Mouse (Mus musculus) cerebellum, postnatal 4 days (tissue): ENCODE results near the gene Chil1.

Source experiments
- DNase-seq, 2 experiments: peaks; one replicate each; pipeline ENCODE4 v3.0.0; 2022; ENCODE audit warnings: low spot score in 2 of 2, mixed read lengths in 1 of 2

Gene Chil1

DNA sequence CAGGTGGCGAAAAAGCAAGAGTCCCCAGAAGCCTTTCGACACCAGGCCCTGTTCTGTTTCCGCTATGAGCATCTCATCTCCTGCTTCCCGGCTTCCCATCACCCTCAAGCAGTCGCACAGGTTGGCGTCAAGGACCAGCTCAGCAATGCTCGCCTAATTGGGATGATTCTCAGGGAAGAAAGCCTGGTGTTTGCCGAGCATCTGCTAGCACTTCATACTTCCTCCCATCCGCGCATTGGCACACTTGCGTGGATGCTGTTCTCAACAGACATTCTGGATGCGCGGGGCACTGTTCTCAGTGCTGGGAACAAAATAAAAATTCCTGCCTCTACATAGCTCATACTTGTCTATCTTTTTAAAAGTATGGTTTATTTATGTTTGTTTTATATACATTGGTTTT is 22.3 kb downstream of the Chil1 start:
- DNase-seq, result no peak

DNA sequence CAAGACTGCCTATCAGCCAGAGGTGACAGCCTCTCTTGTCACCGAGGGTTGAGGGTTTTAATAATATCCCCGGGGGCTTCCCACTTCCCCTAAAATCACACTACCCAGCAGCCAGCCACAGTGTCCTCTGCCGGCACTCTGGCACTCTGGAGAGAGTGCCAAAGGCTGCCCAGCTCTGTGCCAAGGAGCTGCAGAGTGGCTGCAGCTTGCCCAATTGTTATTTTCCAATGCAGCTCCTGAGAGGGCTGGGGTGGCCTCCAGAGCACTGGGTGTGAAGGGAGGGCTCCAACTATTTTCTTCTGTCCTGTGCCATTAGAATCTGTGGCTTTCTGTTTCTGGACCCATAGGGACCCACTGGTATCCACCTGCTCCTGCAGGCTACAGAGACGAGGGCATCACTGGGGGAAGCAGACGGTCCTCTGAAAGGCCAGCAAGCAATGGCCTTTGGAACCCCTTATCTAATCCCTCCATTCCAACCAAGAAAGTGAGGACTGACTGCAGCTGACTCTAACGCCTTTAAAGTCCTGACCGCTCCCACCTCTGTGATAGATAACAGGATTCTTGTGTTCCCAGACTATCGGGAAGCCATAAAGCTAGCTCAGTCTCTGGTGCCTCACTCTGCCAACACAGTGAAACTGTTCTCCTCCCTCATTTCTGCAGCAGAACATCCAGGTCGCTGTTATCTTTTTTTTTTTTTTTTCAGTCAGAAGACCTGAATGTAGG is 23.5 kb downstream of the Chil1 start:
- DNase-seq, result peak in 1 of 2 experiments; percentile 38

- no peak for DNase-seq
These were observed 24.1 kb downstream of the Chil1 start for GRCm38 (mm10) chr1:134206085-134206484.

DNA sequence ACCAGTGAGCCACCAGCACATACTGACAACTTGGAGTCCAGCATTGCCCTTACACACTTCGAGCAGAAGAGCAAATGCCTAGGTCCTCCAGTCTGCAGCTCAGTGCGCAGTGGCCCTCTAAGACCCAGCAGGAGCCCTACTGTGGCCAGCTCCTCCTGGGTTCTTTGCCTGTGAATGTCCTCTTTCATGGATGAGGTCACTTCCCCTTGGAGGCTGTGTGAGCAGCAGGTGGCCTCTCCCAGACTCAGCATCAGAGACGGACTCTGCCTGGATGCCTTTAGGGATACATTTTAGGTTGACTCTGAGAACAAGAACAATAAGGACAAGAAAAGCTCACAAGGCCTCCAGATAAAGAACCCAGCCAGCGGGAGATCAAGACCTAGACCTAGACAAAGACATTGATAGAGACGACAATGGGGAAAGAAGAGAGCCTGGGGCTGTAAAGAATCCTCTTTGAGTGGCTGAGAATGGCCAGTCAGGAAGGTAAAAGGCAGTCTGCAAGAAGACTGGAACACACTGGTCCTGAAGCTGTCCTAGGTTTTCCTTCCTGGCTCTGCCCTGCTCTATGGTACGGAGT is 28.3 kb downstream of the Chil1 start:
- no peak for DNase-seq

DNA sequence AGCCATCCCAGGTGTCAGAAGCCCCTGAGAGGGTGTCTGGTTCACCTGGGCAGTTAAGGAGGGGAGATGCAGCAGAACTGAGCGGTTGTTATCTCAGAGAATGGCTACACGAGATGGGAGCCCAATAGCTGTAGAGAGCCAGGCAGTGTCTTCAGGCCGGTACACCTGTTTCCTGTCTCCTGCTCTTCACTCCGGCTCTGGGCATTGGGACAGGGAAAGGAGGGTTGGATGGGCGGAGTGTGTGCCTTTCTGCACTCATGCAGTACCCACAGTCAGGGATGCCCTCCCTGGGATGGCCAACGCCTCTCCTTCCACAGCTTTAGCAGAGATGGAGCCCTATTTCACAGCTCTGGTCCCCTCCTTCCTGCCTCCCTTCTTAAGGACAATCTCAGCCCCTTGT is 29.1 kb downstream of the Chil1 start:
- DNase-seq, result no peak

- DNase-seq, result no peak
These were observed 29.7 kb downstream of the Chil1 start for GRCm38 (mm10) chr1:134211631-134212030.

DNA sequence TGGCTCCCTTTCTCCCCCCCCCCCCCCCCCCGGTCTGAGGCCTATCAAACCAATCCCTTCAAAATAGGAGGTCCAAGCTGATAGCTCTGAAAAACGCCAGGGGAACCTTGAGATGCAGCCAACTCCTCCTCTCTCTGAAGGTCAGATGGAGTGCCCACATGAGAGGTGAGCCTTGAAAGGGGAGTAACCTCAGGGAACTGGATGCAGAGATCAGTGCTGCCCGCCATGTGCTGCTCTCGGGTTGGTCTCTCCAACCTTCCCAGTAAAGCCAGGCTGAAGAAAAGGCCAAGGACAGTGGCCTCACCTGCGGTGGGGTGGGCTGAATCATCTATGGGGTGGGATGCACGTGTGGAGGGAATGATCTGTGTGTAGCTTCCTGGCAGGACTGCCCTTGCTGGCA is 30.4 kb downstream of the Chil1 start:
- no peak for DNase-seq

DNA sequence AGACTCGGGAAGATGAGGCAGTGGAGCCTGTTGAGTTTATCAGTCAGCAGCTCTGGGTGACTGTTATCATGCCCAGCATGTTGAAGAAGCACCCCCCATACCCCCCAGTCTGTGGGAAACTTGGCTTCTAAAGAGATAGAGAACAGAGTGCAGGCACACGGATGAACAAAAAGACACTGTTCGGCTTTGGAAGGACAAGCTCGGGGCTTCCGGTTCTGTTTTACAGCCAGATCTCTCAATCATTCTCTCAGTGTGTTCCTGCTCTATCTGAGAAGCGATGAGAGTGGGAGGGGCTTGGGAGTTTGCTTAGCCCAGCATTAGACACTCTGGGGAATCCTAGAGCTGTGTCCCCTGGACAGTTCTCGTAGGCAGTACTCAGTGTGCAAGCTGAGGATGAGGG is 31.4 kb downstream of the Chil1 start:
- DNase-seq, result no peak

DNA sequence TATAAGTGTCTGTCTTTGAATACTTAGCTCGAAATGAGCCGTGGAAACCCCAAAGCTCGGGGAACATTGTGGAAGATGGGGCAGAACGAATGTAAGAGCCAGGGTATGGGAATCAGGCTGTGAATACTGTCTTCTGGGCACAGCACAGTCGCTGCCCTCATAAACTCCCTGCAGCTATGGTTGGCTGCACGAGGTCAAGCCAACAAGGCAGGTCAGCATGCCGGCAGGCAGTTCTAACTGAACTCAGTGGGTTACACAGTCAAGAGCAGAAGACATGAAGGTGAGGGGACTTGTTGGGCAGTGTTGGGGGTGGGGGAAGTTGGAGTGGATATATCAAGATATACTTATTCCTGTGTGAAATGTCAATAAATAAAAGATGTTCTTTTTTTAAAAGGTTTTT is 33.1 kb downstream of the Chil1 start:
- no peak for DNase-seq

- DNase-seq, result no peak
These were observed 34.0 kb downstream of the Chil1 start for GRCm38 (mm10) chr1:134215751-134216628.

DNA sequence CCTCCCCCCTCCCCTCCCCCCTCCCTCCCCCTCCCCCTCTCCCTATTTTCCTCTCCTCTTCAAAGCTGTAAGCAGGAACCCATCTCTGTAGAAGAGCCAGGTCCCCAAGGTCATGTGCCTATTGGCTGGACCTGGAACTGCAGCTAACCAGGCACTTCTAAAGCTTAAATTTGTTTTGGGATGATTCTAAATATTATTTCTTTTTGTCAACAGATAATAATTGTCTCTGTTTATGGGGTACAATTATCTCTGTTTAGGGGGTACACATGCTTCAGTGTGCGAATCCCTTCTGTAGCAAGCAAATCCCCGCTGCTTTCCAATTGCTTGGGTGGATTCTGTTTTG is 34.6 kb downstream of the Chil1 start:
- DNase-seq, result no peak

DNA sequence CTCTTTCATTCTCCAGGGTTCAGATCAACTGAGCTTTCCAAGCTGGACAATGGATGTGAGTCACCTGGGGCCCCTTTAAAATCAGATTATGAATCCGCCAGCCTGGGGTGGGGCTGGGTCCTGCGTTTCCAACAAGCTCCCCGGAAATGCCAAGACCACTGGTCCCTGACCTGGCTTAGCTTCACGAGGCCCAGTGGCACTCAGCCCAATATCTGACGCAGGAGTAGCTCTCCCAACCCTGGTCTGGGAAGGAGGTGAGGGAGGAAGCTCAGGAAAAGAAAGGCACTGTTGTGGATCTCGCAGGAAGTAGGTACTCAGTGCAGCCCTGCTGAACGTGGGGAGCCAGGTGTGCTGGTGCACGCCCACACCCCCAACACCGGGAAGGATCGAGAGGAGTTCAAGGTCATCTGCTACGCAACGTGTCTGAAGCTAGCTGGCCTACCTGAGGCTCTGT is 35.1 kb downstream of the Chil1 start:
- no peak for DNase-seq

DNA sequence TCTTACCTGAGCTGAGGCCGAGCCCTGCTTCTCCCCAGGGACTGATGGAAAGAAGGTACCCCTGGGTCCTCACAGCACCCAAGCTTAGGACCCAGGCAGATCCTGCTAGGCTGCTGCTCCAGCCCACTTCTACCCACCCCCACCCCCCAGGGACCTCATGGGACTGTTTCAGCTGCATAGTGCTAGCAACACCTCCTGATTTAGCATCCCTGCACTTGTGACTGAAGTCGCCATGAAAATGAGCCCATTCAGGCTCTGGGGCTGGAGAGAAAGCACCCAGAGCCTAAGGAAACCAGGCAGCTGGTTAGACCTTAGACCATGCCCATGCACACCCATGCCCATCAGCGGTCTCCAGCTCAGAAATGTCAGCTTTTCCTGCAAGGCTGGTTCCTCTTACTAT is 36.0 kb downstream of the Chil1 start:
- DNase-seq, result no peak

GRCm38 (mm10) chr1:134219608-134220007 is 37.6 kb downstream of the Chil1 start:
- peak in 1 of 2 experiments; percentile 28 for DNase-seq

DNA sequence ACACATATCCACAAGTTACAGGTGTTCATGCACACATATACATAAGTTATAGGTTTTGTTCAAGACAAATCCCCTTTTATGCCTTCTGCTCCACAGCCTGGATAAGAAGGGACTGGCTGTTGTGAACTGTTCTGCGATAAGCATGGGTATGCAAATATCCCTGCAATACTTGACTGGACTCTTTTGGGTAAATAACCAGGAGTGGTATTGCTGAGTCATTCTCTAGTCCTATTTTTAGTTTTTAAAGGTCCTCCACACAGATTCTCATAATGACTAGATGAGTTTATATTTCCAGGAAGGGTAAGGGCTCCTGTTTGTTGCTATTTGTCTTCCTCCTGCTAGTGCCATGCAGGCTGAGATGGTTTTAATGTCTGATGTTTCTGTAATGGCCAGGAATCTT is 39.2 kb downstream of the Chil1 start:
- DNase-seq, result no peak

GRCm38 (mm10) chr1:134222122-134223055 is 40.4 kb downstream of the Chil1 start:
- no peak for DNase-seq

GRCm38 (mm10) chr1:134224649-134225227 is 42.8 kb downstream of the Chil1 start:
- no peak for DNase-seq

GRCm38 (mm10) chr1:134225375-134225774 is 43.4 kb downstream of the Chil1 start:
- no peak for DNase-seq

- no peak for DNase-seq
These were observed 44.8 kb downstream of the Chil1 start for GRCm38 (mm10) chr1:134226739-134227138.

DNA sequence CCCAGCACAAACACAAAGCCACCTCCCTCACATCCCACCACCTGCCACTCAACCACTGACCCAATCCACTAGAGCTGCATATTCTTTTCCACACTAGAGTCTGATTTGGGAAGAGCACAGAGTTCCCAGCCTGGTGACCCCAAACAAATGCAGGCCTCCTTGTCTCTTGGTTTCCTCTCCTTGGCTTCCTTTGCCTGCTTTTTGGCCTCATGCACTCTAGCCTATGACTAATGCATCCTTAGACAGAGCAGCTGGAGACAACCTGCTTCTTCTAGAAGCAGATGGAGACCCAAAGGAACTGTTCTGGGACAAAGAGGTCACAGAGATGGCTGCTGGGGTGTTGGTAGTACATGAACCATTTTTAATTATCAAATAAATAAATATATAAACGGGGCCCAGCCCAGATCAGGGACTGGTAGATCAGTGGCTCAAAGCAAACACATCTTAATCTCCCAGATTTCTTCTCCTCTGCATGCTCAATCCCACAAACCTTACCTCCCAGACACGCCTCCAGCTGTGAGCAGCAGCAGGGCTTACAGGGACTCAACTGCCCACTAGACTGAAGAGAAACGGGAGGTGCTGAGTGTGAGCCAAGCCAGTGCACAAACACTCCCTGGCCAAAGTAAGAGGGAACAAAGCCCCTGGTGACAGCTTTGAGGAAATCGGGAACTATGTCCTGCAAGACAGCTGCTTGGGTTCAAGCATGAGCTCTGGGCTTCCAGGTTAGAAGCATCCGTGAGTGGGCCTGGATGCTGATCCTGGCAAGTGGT is 48.0 kb downstream of the Chil1 start:
- no peak for DNase-seq
